Mouse (Mus musculus) cerebellum, adult 2 months (tissue): ENCODE measurements around the gene Bcl2l13.

ENCODE experiments used
- CTCF ChIP-seq: fragments of 200-500 bp; IDR thresholded peaks from 2 replicates; pipeline ENCODE4 v1.5.1; 2011; ENCODE audit warnings: low read depth, mild to moderate bottlenecking, control low read depth, low read length, moderate library complexity, borderline replicate concordance; ENCODE audit not compliant: insufficient read depth
- POLR2A ChIP-seq: fragments of 200-500 bp; IDR thresholded peaks from 2 replicates; pipeline ENCODE4 v1.6.1; 2011; ENCODE audit warnings: low read length, control low read depth, borderline replicate concordance; ENCODE audit not compliant: insufficient read depth

GRCm38 (mm10) chr6:120830056-120830455 lies 6.0 kb upstream of the Bcl2l13 start:
- TF ChIP-seq CTCF (no peak), POLR2A (no peak)
